Mouse (Mus musculus): Measurements from ENCODE around the gene Luc7l. TPM values are rescaled to one million over a fixed set of nuclear protein-coding genes. Genes with fewer than 3 reads are reported as not detected.

Gene Luc7l
- total and polyA plus RNA-seq, 3 experiments, result 58.4 to 59.2 TPM; not detected in 1

- Histone ChIP-seq H3K4me3 (ENCODE audit: control insufficient read depth in 1 of 2, insufficient read depth in 1 of 2, low read depth in 2 of 2, low read length in 2 of 2) (no peak within 1 kb of the TSS), H3K9ac (ENCODE audit: control insufficient read depth, low read depth, low read length, poor library complexity, severe bottlenecking) (no peak within 1 kb of the TSS), H3K9me3 (replicated peaks; ENCODE audit: insufficient read depth, low read length) (no peaks in the 10 kb centered on the region), H3K79me2 (ENCODE audit: control insufficient read depth, insufficient read depth, low read length, poor library complexity) (no peaks in the 10 kb centered on the region), H3K27me3 (ENCODE audit: control insufficient read depth in 1 of 2, insufficient read depth in 2 of 2, low read length in 2 of 2) (no peaks in the 10 kb centered on the region), H3K36me3 (ENCODE audit: control insufficient read depth in 1 of 2, insufficient read depth in 2 of 2, low read length in 2 of 2) (peaks cover 0 to 18% of the 10 kb centered on the region in 2 experiments; a peak in 2 of 4 replicates), H3K27ac (ENCODE audit: control insufficient read depth, low read depth, low read length) (no peak within 1 kb of the TSS), H3K4me1 (ENCODE audit: control insufficient read depth in 1 of 2, insufficient read depth in 2 of 2, low read length in 2 of 2) (peaks cover 11 to 21% of the 10 kb centered on the region in 2 experiments)
- TF ChIP-seq KAT2A (conservative IDR thresholded peaks at IDR 0.05; ENCODE audit: low read depth, low read length) (no peak), ZKSCAN1 (IDR thresholded peaks at IDR 0.05; ENCODE audit: low read depth, low read length) (no peak), SMC3 (IDR thresholded peaks at IDR 0.05; ENCODE audit: low read depth, low read length) (no peak), NELFE (IDR thresholded peaks at IDR 0.05; ENCODE audit: low read depth, low read length) (no peak), GATA1 (IDR thresholded peaks at IDR 0.05; ENCODE audit: low read depth, low read length) (no peak), USF2 (IDR thresholded peaks at IDR 0.05; ENCODE audit: borderline replicate concordance in 1 of 2, insufficient read depth in 1 of 2, low read depth in 1 of 2, low read length in 2 of 2) (no peak), TBP (IDR thresholded peaks at IDR 0.05; ENCODE audit: low read depth, low read length) (no peak), MYC (IDR thresholded peaks at IDR 0.05; ENCODE audit: low read depth, low read length) (no peak), BHLHE40 (IDR thresholded peaks at IDR 0.05; ENCODE audit: borderline replicate concordance, low read depth, low read length) (no peak), MEF2A (IDR thresholded peaks at IDR 0.05; ENCODE audit: extremely low read depth, insufficient replicate concordance, low read depth, low read length, poor library complexity, severe bottlenecking) (no peak), POLR2A (IDR thresholded peaks at IDR 0.05; ENCODE audit: control insufficient read depth in 1 of 2, insufficient read depth in 1 of 2, low read depth in 1 of 2, low read length in 2 of 2, poor library complexity in 1 of 2) (no peak), TCF12 (IDR thresholded peaks at IDR 0.05; ENCODE audit: low read depth, low read length) (no peak), GABPA (IDR thresholded peaks at IDR 0.05; ENCODE audit: low read depth, low read length) (no peak), CTCF (IDR thresholded peaks at IDR 0.05 in 2 of 3, conservative IDR thresholded peaks at IDR 0.05 in 1 of 3; ENCODE audit: control insufficient read depth in 1 of 3, insufficient read depth in 1 of 3, low read depth in 2 of 3, low read length in 3 of 3, poor library complexity in 1 of 3, severe bottlenecking in 1 of 3) (no peak), MYB (IDR thresholded peaks at IDR 0.05; ENCODE audit: low read depth, low read length) (no peak), CHD2 (IDR thresholded peaks at IDR 0.05; ENCODE audit: low read length) (no peak), ZMIZ1 (IDR thresholded peaks at IDR 0.05; ENCODE audit: low read depth, low read length) (no peak), ZC3H11A (IDR thresholded peaks at IDR 0.05; ENCODE audit: low read depth, low read length) (no peak), E2F4 (IDR thresholded peaks at IDR 0.05; ENCODE audit: borderline replicate concordance, low read depth, low read length) (no peak)
- DNase-seq (ENCODE audit: low read depth, low spot score), result no peak
These were observed 8.4 kb upstream of the Luc7l start, which contains the start of gene Fam234a for GRCm38 (mm10) chr17:26244101-26244841. Fam234a (minus strand) TSS chr17:26244242.

Data from MEL (cell line).